Mouse (Mus musculus): ENCODE measurements around the gene Mbd4.

- no peak for TF ChIP-seq CTCF (IDR thresholded peaks at IDR 0.05; ENCODE audit: low read depth)
- TF ChIP-seq EP300 (IDR thresholded peaks at IDR 0.05; ENCODE audit: low read depth) = no peak
Measured at GRCm38 (mm10) chr6:115833861-115834260, 19.3 kb downstream of the Mbd4 start.

All from liver, postnatal 0 days (tissue).